Mouse (Mus musculus): Measurements from ENCODE around the gene Ccdc83.

GRCm38 (mm10) chr7:90231431-90231830 is 34.1 kb downstream of the Ccdc83 start:
- TF ChIP-seq CTCF (IDR thresholded peaks at IDR 0.05; ENCODE audit: low read depth) (no peak), EP300 (IDR thresholded peaks at IDR 0.05; ENCODE audit: low read depth) (no peak)

All from heart, postnatal 0 days (tissue).